Mouse (Mus musculus) MEL (cell line): ENCODE measurements around the gene Naaladl2.

Source experiments
- CHD2 ChIP-seq: IDR thresholded peaks from 2 replicates; pipeline ENCODE4 v1.6.1; 2011; ENCODE audit warnings: low read length, improper control_type of control experiment
- CTCF ChIP-seq, 3 experiments: IDR thresholded peaks in 2 of 3; conservative IDR thresholded peaks in 1 of 3; 2 replicates each; pipeline ENCODE4 v1.5.1; 2011 to 2012; ENCODE audit warnings: low read length in 3 of 3, low read depth in 2 of 3, mild to moderate bottlenecking in 2 of 3, improper control_type of control experiment in 1 of 3, inconsistent platforms in 1 of 3, mixed read lengths in 1 of 3, moderate library complexity in 1 of 3; ENCODE audit not compliant: control insufficient read depth in 1 of 3, insufficient read depth in 1 of 3, poor library complexity in 1 of 3, severe bottlenecking in 1 of 3
- MAFK ChIP-seq: IDR thresholded peaks from 2 replicates; pipeline ENCODE4 v1.6.1; 2011; ENCODE audit warnings: low read depth, mild to moderate bottlenecking, low read length, improper control_type of control experiment, borderline replicate concordance
- MAX ChIP-seq: IDR thresholded peaks from 2 replicates; pipeline ENCODE4 v1.6.1; 2011; ENCODE audit warnings: low read length, improper control_type of control experiment
- MEF2A ChIP-seq: IDR thresholded peaks from 2 replicates; pipeline ENCODE4 v1.6.1; 2014; ENCODE audit warnings: low read depth, mild to moderate bottlenecking, inconsistent platforms, low read length, improper control_type of control experiment; ENCODE audit not compliant: poor library complexity, insufficient replicate concordance, severe bottlenecking; ENCODE audit errors: extremely low read depth
- POLR2A ChIP-seq, 2 experiments: IDR thresholded peaks; 2 replicates each; pipeline ENCODE4 v1.6.1; 2011 to 2012; ENCODE audit warnings: low read length in 2 of 2, mild to moderate bottlenecking in 2 of 2, control low read depth in 1 of 2, improper control_type of control experiment in 1 of 2, low read depth in 1 of 2, moderate library complexity in 1 of 2; ENCODE audit not compliant: control insufficient read depth in 1 of 2, insufficient read depth in 1 of 2, poor library complexity in 1 of 2
- POLR2AphosphoS2 ChIP-seq: IDR thresholded peaks from 2 replicates; pipeline ENCODE4 v1.6.1; 2011; ENCODE audit warnings: low read length, improper control_type of control experiment
- TCF12 ChIP-seq: IDR thresholded peaks from 2 replicates; pipeline ENCODE4 v1.6.1; 2014; ENCODE audit warnings: low read depth, mild to moderate bottlenecking, inconsistent platforms, low read length, improper control_type of control experiment, moderate library complexity
- USF1 ChIP-seq: IDR thresholded peaks from 2 replicates; pipeline ENCODE4 v1.6.1; 2014; ENCODE audit warnings: low read depth, mild to moderate bottlenecking, inconsistent platforms, low read length, improper control_type of control experiment, moderate library complexity
- ZNF384 ChIP-seq: IDR thresholded peaks from 2 replicates; pipeline ENCODE4 v1.6.1; 2012; ENCODE audit warnings: low read depth, mild to moderate bottlenecking, inconsistent platforms, low read length, improper control_type of control experiment

DNA sequence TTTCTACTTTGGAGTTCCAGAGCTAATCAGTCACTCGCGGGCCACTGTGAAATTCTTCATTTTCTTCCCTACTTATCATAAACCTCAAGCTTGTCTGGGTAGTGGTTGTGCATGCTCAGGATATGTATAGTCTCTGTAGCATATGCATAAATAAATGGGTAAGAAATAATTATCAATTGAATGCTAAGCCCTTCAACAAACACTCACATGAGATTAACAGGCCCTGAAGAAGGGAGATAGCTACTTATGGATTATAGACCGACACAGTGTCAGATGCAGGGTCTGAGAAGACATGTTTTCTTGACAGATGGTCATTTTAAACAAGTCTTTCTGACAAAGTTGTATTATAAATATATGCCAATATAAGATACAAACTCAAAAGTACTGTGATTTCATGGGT is 152.0 kb downstream of the Naaladl2 start:
- TF ChIP-seq MEF2A (no peak), MAFK (no peak), CTCF (IDR thresholded peaks at IDR 0.05 in 2 of 3, conservative IDR thresholded peaks at IDR 0.05 in 1 of 3; ENCODE audit: control insufficient read depth in 1 of 3, insufficient read depth in 1 of 3, low read depth in 2 of 3, low read length in 3 of 3, poor library complexity in 1 of 3, severe bottlenecking in 1 of 3) (no peak), MAX (no peak), POLR2A (IDR thresholded peaks at IDR 0.05; ENCODE audit: control insufficient read depth in 1 of 2, insufficient read depth in 1 of 2, low read depth in 1 of 2, low read length in 2 of 2, poor library complexity in 1 of 2) (no peak), POLR2AphosphoS2 (no peak), USF1 (no peak), TCF12 (no peak), CHD2 (no peak), ZNF384 (no peak)
